Mouse (Mus musculus) left cerebral cortex, adult 8-10 months (tissue): ENCODE data around the gene Tmcc1. TPM values are rescaled to one million over a fixed set of nuclear protein-coding genes. Genes with fewer than 3 reads are reported as not detected.

Source experiments
- DNase-seq, 2 experiments: peaks; one replicate each; pipeline ENCODE4 v3.0.0; 2022; ENCODE audit warnings: low spot score in 2 of 2
- total RNA-seq, 4 experiments: library from RNA; stranded (reverse); gene quantifications; 2 replicates each; pipeline ENCODE4 v1.2.4; 2022

Gene Tmcc1
- total RNA-seq, 4 experiments from 2014 or later, result 65.1 to 76.5 (median 75.6) TPM

- no peak for DNase-seq
These were observed 177.4 kb downstream of the Tmcc1 start for GRCm38 (mm10) chr6:116015902-116016301.

- DNase-seq, result no peak
These were observed 179.2 kb downstream of the Tmcc1 start for GRCm38 (mm10) chr6:116014111-116014510.

GRCm38 (mm10) chr6:116013687-116014086 lies 179.6 kb downstream of the Tmcc1 start:
- no peak for DNase-seq

- peak; percentile 46 to 99 for DNase-seq
These were observed 182.7 kb downstream of the Tmcc1 start for GRCm38 (mm10) chr6:116010541-116010940.

- no peak for DNase-seq
These were observed 183.9 kb downstream of the Tmcc1 start for GRCm38 (mm10) chr6:116009426-116009825.

- no peak for DNase-seq
These were observed 185.6 kb downstream of the Tmcc1 start for GRCm38 (mm10) chr6:116007561-116008173.

- DNase-seq, result no peak
These were observed 186.6 kb downstream of the Tmcc1 start for GRCm38 (mm10) chr6:116006731-116007130.

GRCm38 (mm10) chr6:116005959-116006288 lies 187.4 kb downstream of the Tmcc1 start:
- no peak for DNase-seq

- DNase-seq, result no peak
These were observed 187.9 kb downstream of the Tmcc1 start for GRCm38 (mm10) chr6:116005275-116005958.

- no peak for DNase-seq
These were observed 188.6 kb downstream of the Tmcc1 start for GRCm38 (mm10) chr6:116004716-116005115.

GRCm38 (mm10) chr6:116004069-116004468 lies 189.2 kb downstream of the Tmcc1 start:
- no peak for DNase-seq

- DNase-seq, result no peak
These were observed 189.8 kb downstream of the Tmcc1 start for GRCm38 (mm10) chr6:116003516-116003915.

- no peak for DNase-seq
These were observed 190.8 kb downstream of the Tmcc1 start for GRCm38 (mm10) chr6:116002311-116003104.

GRCm38 (mm10) chr6:116000851-116001250 lies 192.4 kb downstream of the Tmcc1 start:
- DNase-seq, result no peak

- no peak for DNase-seq
These were observed 194.1 kb downstream of the Tmcc1 start for GRCm38 (mm10) chr6:115999227-115999626.

- DNase-seq, result no peak
These were observed 194.5 kb downstream of the Tmcc1 start for GRCm38 (mm10) chr6:115998758-115999157.

GRCm38 (mm10) chr6:115997726-115998311 lies 195.5 kb downstream of the Tmcc1 start:
- no peak for DNase-seq

- DNase-seq, result no peak
These were observed 197.0 kb downstream of the Tmcc1 start for GRCm38 (mm10) chr6:115996171-115996851.

GRCm38 (mm10) chr6:115995531-115995941 lies 197.8 kb downstream of the Tmcc1 start:
- no peak for DNase-seq

- peak; percentile 74 for DNase-seq
These were observed 198.3 kb downstream of the Tmcc1 start, which contains the start of gene Plxnd1 for GRCm38 (mm10) chr6:115994877-115995520. Gene Plxnd1, minus strand, starts transcription at chr6:115995005.
